8 mouse cellular contexts compared by ENCODE assay signal in genomic region chr4:132352739-132353138, GRCm38 (mm10). TPM values are rescaled to one million over a fixed set of nuclear protein-coding genes. Genes with fewer than 3 reads are reported as not detected.
DNase-seq lines count a peak whose midpoint lies in the region; ATAC-seq and TF ChIP-seq lines count a peak whose summit lies in the region.

No protein-coding gene starts in this region.

- peak overlapping the region; percentile 81 for H3K4me2 ChIP-seq in heart, embryonic 14.5 days (ENCODE audit: low read length)
- peak overlapping the region; percentile 88 for H3K4me2 ChIP-seq in midbrain, embryonic 14.5 days (ENCODE audit: low read length)

- peak overlapping the region; percentile 87 to 95 for H3K27ac ChIP-seq in heart, embryonic 14.5 days (replicated peaks in 1 of 2; ENCODE audit: control insufficient read depth in 1 of 2, insufficient read depth in 1 of 2, low read depth in 2 of 2, low read length in 2 of 2)
- peak overlapping the region; percentile 91; the same call in 1 of the 2 replicates for H3K27ac ChIP-seq in midbrain, embryonic 14.5 days (replicated peaks; ENCODE audit: low read depth, low read length)

- no peak for TF ChIP-seq CTCF in lung, adult 2 months (IDR thresholded peaks at IDR 0.05; ENCODE audit: insufficient read depth, low read length)

- peak; percentile 34 for DNase-seq in lung, adult 2 months
- no peak for DNase-seq in lung, postnatal 25 days (ENCODE audit: low spot score)
- peak; percentile 16 for DNase-seq in brain, adult 2 months (ENCODE audit: low read depth, low spot score)
- peak; percentile 42 to 50 for DNase-seq in kidney, postnatal 4 days
- peak; percentile 21 for DNase-seq in midbrain, embryonic 14.5 days
- no peak for DNase-seq in layer of hippocampus, postnatal 36 days
- DNase-seq in right cerebral cortex, postnatal 14 days, result no peak

- peak overlapping the region; percentile 70 for H3K4me3 ChIP-seq in lung, adult 2 months (replicated peaks; ENCODE audit: extremely low read depth, low read depth, low read length)
- peak overlapping the region; percentile 73 to 80 for H3K4me3 ChIP-seq in heart, embryonic 14.5 days (ENCODE audit: control insufficient read depth in 1 of 2, insufficient read depth in 1 of 2, low read depth in 1 of 2, low read length in 2 of 2)
- peak overlapping the region; percentile 73 for H3K4me3 ChIP-seq in midbrain, embryonic 14.5 days (replicated peaks; ENCODE audit: low read depth, low read length)

- H3K27me3 ChIP-seq in heart, embryonic 14.5 days (ENCODE audit: control insufficient read depth, insufficient read depth, low read length), result no peaks in the 10 kb centered on the region
- no peaks in the 10 kb centered on the region for H3K27me3 ChIP-seq in midbrain, embryonic 14.5 days (ENCODE audit: control insufficient read depth, insufficient read depth, low read length)

- H3K9me3 ChIP-seq in heart, embryonic 14.5 days (ENCODE audit: control insufficient read depth, low read length), result no peaks in the 10 kb centered on the region
- no peaks in the 10 kb centered on the region for H3K9me3 ChIP-seq in midbrain, embryonic 14.5 days (ENCODE audit: control insufficient read depth, low read length)

- under 1% methylated on average over 14 of the region's 14 CpGs for WGBS in lung, adult 2 months
- 0% methylated on average over 14 of the region's 14 CpGs for WGBS in heart, embryonic 14.5 days
- under 1% methylated on average over 14 of the region's 14 CpGs for WGBS in midbrain, embryonic 14.5 days

- TF ChIP-seq POLR2A in lung, adult 2 months (IDR thresholded peaks at IDR 0.05; ENCODE audit: borderline replicate concordance, extremely low read depth, low read depth, low read length), result no peak

- H3K9ac ChIP-seq in heart, embryonic 14.5 days (ENCODE audit: low read length), result peak overlapping the region; percentile 95
- peak overlapping the region; percentile 79 for H3K9ac ChIP-seq in midbrain, embryonic 14.5 days (replicated peaks; ENCODE audit: low read length)

- peaks cover 44% of the 10 kb centered on the region for H3K36me3 ChIP-seq in heart, embryonic 14.5 days (ENCODE audit: control insufficient read depth, insufficient read depth, low read length)
- peaks cover 14% of the 10 kb centered on the region for H3K36me3 ChIP-seq in midbrain, embryonic 14.5 days (ENCODE audit: control insufficient read depth, insufficient read depth, low read length)

- H3K4me1 ChIP-seq in lung, adult 2 months (ENCODE audit: control insufficient read depth, insufficient read depth, low read length), result no peaks in the 10 kb centered on the region; the same call in 1 of the 2 replicates
- H3K4me1 ChIP-seq in heart, embryonic 14.5 days (ENCODE audit: control insufficient read depth in 2 of 2, insufficient read depth in 2 of 2, low read length in 2 of 2), result peaks cover 0 to 12% of the 10 kb centered on the region in 2 experiments; a peak in 1 of 4 replicates
- peaks cover 10% of the 10 kb centered on the region; the same call in 1 of the 2 replicates for H3K4me1 ChIP-seq in midbrain, embryonic 14.5 days (ENCODE audit: control insufficient read depth, insufficient read depth, low read length)

- ATAC-seq in heart, embryonic 14.5 days (ENCODE audit: insufficient number of reproducible peaks, insufficient read depth, low FRiP score, low read depth), result no peak
- ATAC-seq in midbrain, embryonic 14.5 days (ENCODE audit: low FRiP score, low TSS enrichment), result no peak

RNA-seq across cellular contexts. Expression of gene Rcc1, which starts 0.7 kb away (rescaled TPM):
- 3.9 and 5.3 TPM in 2 replicates for polyA plus RNA-seq in lung, adult 2 months (2012; rRNA removed)
- 18.9 and 21.1 TPM in 2 replicates for polyA plus RNA-seq in heart, embryonic 14.5 days (2014; fragmentation: Nextera tagmentation; extraction: Ambion mirVana)
- polyA plus RNA-seq in midbrain, embryonic 14.5 days (2014; fragmentation: Nextera tagmentation; extraction: Ambion mirVana), result 26.4 and 28.6 TPM in 2 replicates
- total RNA-seq in layer of hippocampus, postnatal 36 days (2021), result 10 to 100 TPM; 11.9 to 13.4 TPM

RNA-seq across cellular contexts. Expression of gene Trnau1ap, which starts 23.4 kb away (rescaled TPM):
- 16.4 and 17.8 TPM in 2 replicates for polyA plus RNA-seq in lung, adult 2 months (2012; rRNA removed)
- polyA plus RNA-seq in heart, embryonic 14.5 days (2014; fragmentation: Nextera tagmentation; extraction: Ambion mirVana), result 74.0 and 80.6 TPM in 2 replicates
- 82.2 and 84.0 TPM in 2 replicates for polyA plus RNA-seq in midbrain, embryonic 14.5 days (2014; fragmentation: Nextera tagmentation; extraction: Ambion mirVana)
- 10 to 100 TPM; 18.6 to 19.6 TPM for total RNA-seq in layer of hippocampus, postnatal 36 days (2021)

RNA-seq across cellular contexts. Expression of gene Rab42, which starts 49.6 kb away (rescaled TPM):
- 1.9 and 2.0 TPM in 2 replicates for polyA plus RNA-seq in lung, adult 2 months (2012; rRNA removed)
- polyA plus RNA-seq in heart, embryonic 14.5 days (2014; fragmentation: Nextera tagmentation; extraction: Ambion mirVana), result 1.2 and 1.4 TPM in 2 replicates
- 1.3 TPM in 2 replicates for polyA plus RNA-seq in midbrain, embryonic 14.5 days (2014; fragmentation: Nextera tagmentation; extraction: Ambion mirVana)
- total RNA-seq in layer of hippocampus, postnatal 36 days (2021), result 1 to 10 TPM; 1.2 to 2.6 TPM

Comparison
In these comparisons a context has a peak if more than half of its experiments do, and no peak if none do; other contexts are left out.
1. DNase-seq: peak in lung, adult 2 months (single experiment), brain, adult 2 months (single experiment), kidney, postnatal 4 days (2 of 2) and midbrain, embryonic 14.5 days (single experiment); none in lung, postnatal 25 days (single experiment), layer of hippocampus, postnatal 36 days (0 of 2) and right cerebral cortex, postnatal 14 days (single experiment).
2. Peak in every context shown above with its lines, with median percentiles within 50 percentile points of each other: H3K4me3 ChIP-seq.